Mouse (Mus musculus): Measurements from ENCODE around the gene Nit1.

The Nit1 gene

GRCm38 (mm10) chr1:171294298-171295062 is 51.0 kb downstream of the Nit1 start, which contains the start of gene Ufc1:
Ufc1 (minus strand) TSS chr1:171295024.
- DNase-seq (ENCODE audit: extremely low spot score, low spot score), result peak; percentile 84

GRCm38 (mm10) chr1:171293906-171294297 is 51.5 kb downstream of the Nit1 start:
- DNase-seq (ENCODE audit: extremely low spot score, low spot score), result no peak

GRCm38 (mm10) chr1:171293351-171293750 is 52.1 kb downstream of the Nit1 start:
- DNase-seq (ENCODE audit: extremely low spot score, low spot score), result no peak

GRCm38 (mm10) chr1:171288328-171288727 is 57.1 kb downstream of the Nit1 start:
- DNase-seq (ENCODE audit: extremely low spot score, low spot score), result no peak
